Mouse (Mus musculus) heart, adult 2 months (tissue): ENCODE measurements around the gene Arhgef1. TPM values are rescaled to one million over a fixed set of nuclear protein-coding genes. Genes with fewer than 3 reads are reported as not detected.
A peak's percentile ranks its signal among the peaks of the same experiment; 100 is the strongest.

Experiments
- DNase-seq, 2 experiments: peaks; one replicate each; pipeline ENCODE4 v3.0.0; 2021
- H3K27ac ChIP-seq: fragments of 200-600 bp; 2 replicates; pipeline ENCODE4 v1.8.1; 2022
- H3K27me3 ChIP-seq: fragments of 200-500 bp; 2 replicates; pipeline ENCODE4 v1.6.1; 2012; ENCODE audit warnings: mild to moderate bottlenecking, low read length, inconsistent platforms, mixed read lengths; ENCODE audit not compliant: control insufficient read depth, insufficient read depth
- H3K36me3 ChIP-seq: fragments of 200-500 bp; 2 replicates; pipeline ENCODE4 v1.6.1; 2012; ENCODE audit warnings: low read length, inconsistent platforms; ENCODE audit not compliant: control insufficient read depth, insufficient read depth
- H3K4me1 ChIP-seq: fragments of 200-500 bp; 2 replicates; pipeline ENCODE4 v1.6.1; 2011; ENCODE audit warnings: low read length; ENCODE audit not compliant: control insufficient read depth, insufficient read depth
- H3K4me3 ChIP-seq: fragments of 200-600 bp; 2 replicates; pipeline ENCODE4 v1.8.1; 2022
- H3K79me2 ChIP-seq: fragments of 200-500 bp; replicated peaks from 2 replicates; pipeline ENCODE4 v1.6.1; 2012; ENCODE audit warnings: mild to moderate bottlenecking, inconsistent platforms, low read length, moderate library complexity, mixed read lengths; ENCODE audit not compliant: control insufficient read depth, insufficient read depth
- H3K9ac ChIP-seq: fragments of 200-500 bp; 2 replicates; pipeline ENCODE4 v1.6.1; 2012; ENCODE audit warnings: low read depth, mild to moderate bottlenecking, control low read depth, inconsistent platforms, low read length, mixed read lengths
- CTCF ChIP-seq: fragments of 200-600 bp; IDR thresholded peaks from 2 replicates; pipeline ENCODE4 v1.8.1; 2022; ENCODE audit warnings: antibody characterized with exemption, mild to moderate bottlenecking, moderate library complexity
- EP300 ChIP-seq: fragments of 200-500 bp; IDR thresholded peaks from 2 replicates; pipeline ENCODE4 v1.6.1; 2011; ENCODE audit warnings: low read depth, low read length, control low read depth; ENCODE audit not compliant: insufficient read depth
- POLR2A ChIP-seq: fragments of 200-500 bp; IDR thresholded peaks from 2 replicates; pipeline ENCODE4 v1.6.1; 2011; ENCODE audit warnings: mild to moderate bottlenecking, low read depth, low read length, control low read depth; ENCODE audit not compliant: insufficient read depth
- WGBS: fragments of 180-500 bp; shearing (Covaris S2); methylation state at CpG from one replicate; pipeline ENCODE4 v1.1.7; 2018; 5-methylcytosine and 5-hydroxymethylcytosine counted together
- intact Hi-C: fragments of 180-260 bp; cut with DNase I; formaldehyde crosslinking; loops from one replicate; pipeline ENCODE4 v1.15.1; 2025
- polyA plus RNA-seq: library from polyadenylated mRNA; depleted of rRNA; stranded (reverse); fragments of >200 nt; gene quantifications from 2 replicates; pipeline ENCODE4 v1.2.3, GENCODE M21; 2012
- total RNA-seq, 2 experiments: library from RNA; stranded (reverse); gene quantifications; 2 replicates each; pipeline ENCODE4 v1.2.3; 2021

Arhgef1 gene
- total and polyA plus RNA-seq, 3 experiments: 43.0 to 105 (median 43.2) TPM

DNA sequence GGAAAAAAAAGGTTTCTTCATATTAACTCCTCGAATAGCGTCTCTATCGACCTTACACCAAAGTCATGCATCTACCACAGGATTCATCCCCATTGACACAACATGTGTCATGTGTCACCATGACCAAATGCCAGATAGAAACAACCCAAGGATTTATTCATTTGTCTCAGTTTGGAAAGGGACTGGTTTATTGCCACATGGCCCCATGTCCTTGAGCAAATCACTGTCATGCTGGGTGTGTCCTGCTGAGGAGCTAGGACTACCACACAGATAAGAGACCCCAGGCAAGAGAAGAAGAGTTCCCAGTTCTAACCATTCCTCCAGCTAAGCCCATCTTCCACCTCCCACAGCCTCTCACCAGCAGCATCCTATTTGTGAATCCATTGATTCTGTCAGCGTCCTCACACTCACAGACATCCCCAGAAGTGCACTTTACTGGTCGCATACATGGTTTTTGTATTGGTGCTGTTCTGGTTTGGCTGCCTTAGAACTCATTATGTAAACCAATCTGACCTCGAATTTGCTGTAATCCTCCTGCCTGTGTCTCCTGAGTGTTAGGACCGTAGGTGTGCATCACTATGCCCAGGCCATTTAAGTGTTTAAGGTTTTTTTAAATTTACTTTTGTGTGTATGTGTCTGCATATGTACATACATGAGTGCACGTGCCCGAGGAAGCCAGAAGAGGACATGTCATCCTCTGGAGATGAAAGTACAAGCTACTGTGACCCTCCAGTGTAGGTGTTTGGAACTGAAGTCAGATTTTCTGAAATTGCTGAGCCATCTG is 20.1 kb upstream of the Arhgef1 start:
- TF ChIP-seq POLR2A (no peak), CTCF (no peak), EP300 (no peak)
- peaks cover 5% of the 10 kb centered on the region for H3K79me2 ChIP-seq
- H3K4me3 ChIP-seq: no peak overlapping the region
- H3K27ac ChIP-seq: no peak overlapping the region
- H3K36me3 ChIP-seq: peaks cover 11% of the 10 kb centered on the region
- H3K9ac ChIP-seq: no peak overlapping the region
- WGBS: 87% methylated on average over 9 of the region's 9 CpGs
- no peak for DNase-seq
- H3K27me3 ChIP-seq: no peaks in the 10 kb centered on the region
- intact Hi-C loops: loop anchor here (10.0 kb wide), 1 partner anchor 352 kb away; the partner anchor contains the start of gene Gsk3a
- H3K4me1 ChIP-seq: peaks cover 4% of the 10 kb centered on the region

DNA sequence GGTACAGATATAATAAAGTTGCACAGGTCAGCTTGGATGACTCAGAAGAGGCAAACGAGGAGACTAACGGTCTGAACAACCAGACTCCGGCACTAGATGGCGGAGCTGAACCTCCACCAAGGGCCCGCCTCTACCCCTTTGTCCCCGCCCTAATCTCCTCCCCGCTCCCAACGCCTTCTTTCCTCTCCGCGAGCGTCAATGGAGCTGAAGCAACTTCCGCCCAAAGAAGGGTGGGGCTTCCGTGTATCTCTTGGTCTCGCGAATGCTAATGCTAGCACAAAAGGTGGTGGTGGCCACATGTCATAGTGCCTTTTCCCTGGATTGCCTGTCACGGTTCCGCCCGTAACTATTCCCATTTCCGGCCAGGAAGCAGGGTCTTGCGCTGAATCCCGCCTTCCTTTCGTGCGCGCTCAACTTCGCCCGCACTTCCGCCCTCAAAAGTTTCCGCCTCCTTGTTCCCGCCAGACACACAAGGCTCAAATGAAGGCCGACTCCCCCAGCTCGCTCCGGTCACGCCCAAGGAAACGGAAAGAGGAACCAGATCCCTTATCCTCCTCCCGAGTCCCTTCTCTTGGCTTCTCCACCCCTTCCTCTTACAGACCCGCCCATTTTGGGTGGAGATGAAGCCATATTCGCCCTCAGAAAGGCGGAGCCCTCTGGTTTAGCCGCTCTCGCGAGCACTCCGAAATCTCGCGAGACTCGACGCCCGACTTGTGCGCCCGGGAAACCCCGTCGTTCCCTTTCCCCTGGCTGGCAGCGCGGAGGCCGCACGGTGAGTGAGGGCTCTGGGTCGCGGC is 18.6 kb upstream of the Arhgef1 start, which contains the start of gene Rps19:
Rps19 (plus strand) TSS at position 476 of the 797 bp plus-strand sequence.
- under 1% methylated on average over 57 of the region's 57 CpGs for WGBS
- H3K36me3 ChIP-seq: peaks cover 11% of the 10 kb centered on the region
- peak within 1 kb of the TSS; percentile 84 for H3K9ac ChIP-seq
- H3K4me3 ChIP-seq: peak within 1 kb of the TSS; percentile 99
- H3K27me3 ChIP-seq: no peaks in the 10 kb centered on the region
- peaks cover 5% of the 10 kb centered on the region for H3K79me2 ChIP-seq
- peak; percentile 98 to 99 for DNase-seq
- intact Hi-C loops: loop anchor here (1.0 to 10.0 kb wide), 2 partner anchors 20 to 351 kb away; partner anchors contain the start of gene Gsk3a
- TF ChIP-seq EP300 (peak; percentile 48), POLR2A (peak; percentile 92), CTCF (peak; percentile 84)
- H3K27ac ChIP-seq: peak within 1 kb of the TSS; percentile 96
- H3K4me1 ChIP-seq: peaks cover 4% of the 10 kb centered on the region

DNA sequence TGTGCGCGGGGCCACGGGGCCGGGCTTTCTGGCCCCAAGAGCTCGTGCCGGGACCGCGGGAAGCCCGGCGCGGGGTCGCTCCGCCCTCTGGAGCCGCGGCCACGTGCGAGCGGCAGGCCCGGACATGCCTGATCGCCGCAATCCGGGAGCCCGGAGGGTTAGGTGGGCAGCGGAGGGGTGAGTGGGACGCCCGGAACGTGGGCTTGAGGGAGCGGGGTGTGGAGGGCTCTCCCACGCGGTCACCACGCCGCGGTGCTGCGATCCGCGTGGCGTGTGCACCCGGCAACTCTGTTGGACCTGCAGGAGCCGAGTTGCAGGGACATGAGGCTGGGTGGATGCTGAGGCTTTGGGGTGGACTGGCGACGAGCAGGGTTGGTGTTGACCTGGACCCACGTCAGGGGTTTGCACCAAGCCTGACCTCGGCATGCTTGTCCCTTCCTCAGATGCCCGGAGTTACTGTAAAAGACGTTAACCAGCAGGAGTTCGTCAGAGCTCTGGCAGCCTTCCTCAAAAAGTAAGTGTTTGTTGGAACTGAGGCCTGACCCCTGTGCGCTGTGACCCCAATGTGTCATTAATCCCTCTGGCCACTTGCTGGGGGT is 17.9 kb upstream of the Arhgef1 start:
- Histone ChIP-seq H3K36me3 (peaks cover 11% of the 10 kb centered on the region), H3K4me3 (peak overlapping the region; percentile 99), H3K27me3 (no peaks in the 10 kb centered on the region), H3K27ac (peak overlapping the region; percentile 96), H3K4me1 (peaks cover 4% of the 10 kb centered on the region), H3K9ac (peak overlapping the region; percentile 84), H3K79me2 (peaks cover 5% of the 10 kb centered on the region)
- TF ChIP-seq EP300 (no peak), CTCF (no peak), POLR2A (no peak; the same call in 1 of the 2 replicates)
- intact Hi-C loops: loop anchor here (1.0 to 10.0 kb wide), 4 partner anchors 20 to 567 kb away; partner anchors contain the start of genes Gsk3a and Zfp94
- under 1% methylated on average over 47 of the region's 47 CpGs for WGBS
- DNase-seq: no peak

DNA sequence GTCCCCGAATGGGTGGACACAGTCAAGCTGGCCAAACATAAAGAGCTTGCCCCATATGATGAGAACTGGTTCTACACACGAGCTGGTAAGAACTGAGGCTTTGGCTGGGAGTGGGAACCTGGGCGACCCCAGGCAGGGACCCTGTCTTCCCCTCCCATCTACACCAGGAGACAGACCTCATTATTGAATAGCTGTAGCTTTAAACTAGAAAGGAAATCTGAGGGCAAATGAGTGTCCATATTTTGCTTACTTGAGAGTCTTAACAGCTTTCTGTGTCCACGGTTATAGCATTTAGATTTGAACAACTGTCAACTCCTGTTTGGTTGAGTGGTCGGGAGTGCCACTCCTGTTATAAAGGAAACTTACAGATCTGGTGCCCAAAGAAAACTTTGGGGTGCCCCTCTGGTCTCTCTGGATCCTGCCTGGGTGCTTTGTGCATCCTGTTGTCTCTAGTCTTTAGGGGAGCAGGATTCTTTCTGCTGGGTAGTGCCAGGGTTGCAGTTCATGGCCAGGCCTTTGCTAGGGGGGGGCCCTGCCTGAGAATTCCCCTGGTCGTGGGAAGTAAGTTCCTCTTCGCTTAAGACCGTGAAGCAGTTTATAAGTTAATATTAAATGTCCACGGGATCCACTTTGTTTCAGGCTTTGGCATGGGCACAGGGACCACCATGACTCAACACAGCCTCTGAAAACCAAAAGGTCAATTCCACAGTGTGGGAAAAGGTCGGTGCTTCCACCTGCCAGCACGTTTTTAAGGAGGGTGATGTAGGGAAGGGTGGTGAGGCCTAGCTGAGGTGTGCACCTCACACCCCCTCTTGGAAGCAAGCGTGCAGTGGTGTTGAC is 17.0 kb upstream of the Arhgef1 start:
- no peak for TF ChIP-seq POLR2A
- no peak for TF ChIP-seq EP300
- TF ChIP-seq CTCF: no peak
- Histone ChIP-seq H3K36me3 (peaks cover 11% of the 10 kb centered on the region), H3K27me3 (no peaks in the 10 kb centered on the region), H3K4me1 (peaks cover 4% of the 10 kb centered on the region), H3K79me2 (peaks cover 5% of the 10 kb centered on the region), H3K9ac (peak overlapping the region; percentile 41), H3K27ac (peak overlapping the region; percentile 96; the same call in 1 of the 2 replicates), H3K4me3 (peak overlapping the region; percentile 99)
- intact Hi-C loops: loop anchor here (5.0 to 10.0 kb wide), 3 partner anchors 192 to 568 kb away; partner anchors contain the start of genes Gsk3a and Zfp94
- no peak for DNase-seq
- 24% methylated on average over 12 of the region's 12 CpGs for WGBS

DNA sequence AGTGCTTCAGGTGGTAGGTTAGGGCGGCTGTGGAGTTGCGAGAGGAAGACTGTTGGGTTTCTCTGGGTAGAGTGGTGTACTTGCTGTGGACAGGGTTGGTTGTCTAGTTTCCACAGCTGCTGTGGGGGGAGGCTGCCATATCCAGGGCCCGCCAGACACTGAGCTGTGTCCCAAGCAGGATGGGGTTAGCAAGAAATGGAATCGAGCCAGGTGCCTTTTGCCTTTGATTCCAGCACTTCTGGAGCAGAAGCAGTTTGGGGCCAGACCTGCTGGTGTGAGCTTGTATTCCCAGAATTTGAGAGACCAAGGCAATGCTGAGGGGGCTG is 16.4 kb upstream of the Arhgef1 start:
- 36% methylated on average over 4 of the region's 4 CpGs for WGBS
- Histone ChIP-seq H3K27ac (no peak overlapping the region), H3K4me3 (no peak overlapping the region), H3K79me2 (peaks cover 5% of the 10 kb centered on the region), H3K27me3 (no peaks in the 10 kb centered on the region), H3K9ac (peak overlapping the region; percentile 14; the same call in 1 of the 2 replicates), H3K4me1 (peaks cover 4% of the 10 kb centered on the region), H3K36me3 (peaks cover 11% of the 10 kb centered on the region)
- TF ChIP-seq CTCF (no peak), EP300 (no peak), POLR2A (no peak)
- intact Hi-C loops: loop anchor here (5.0 to 10.0 kb wide), 3 partner anchors 191 to 569 kb away; partner anchors contain the start of genes Gsk3a and Zfp94
- DNase-seq: no peak
